Mouse (Mus musculus): ENCODE measurements at regions not wholly inside any gene's neighbourhood (a gene's known extent, or its start where the extent isn't known, plus 50 kb on each side); places are given as distances from the start of the nearest gene placed in this dataset.
"Not testable (repeated sequence)": the region's sequence is repeated elsewhere in the genome, so short reads cannot be mapped to it uniquely, and the experiment has no call there.

DNA sequence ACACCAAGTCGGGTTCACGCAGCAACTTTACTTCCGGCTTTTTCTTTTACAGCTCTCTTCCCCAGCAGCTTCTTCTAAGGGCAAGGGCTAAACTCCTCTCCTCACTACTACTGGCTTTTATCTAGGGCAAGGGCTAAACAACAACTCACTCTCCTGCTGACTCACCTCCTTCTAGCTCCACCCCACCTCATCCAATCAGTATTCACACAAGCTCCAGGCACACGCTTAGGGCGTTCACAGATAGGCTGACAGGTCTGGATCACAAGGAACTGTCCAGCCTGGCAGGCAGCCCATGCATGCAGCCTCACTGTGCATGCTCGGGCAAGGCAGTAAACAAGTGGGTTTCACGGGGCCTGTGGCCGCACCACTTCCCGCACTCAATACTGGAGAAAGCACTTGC lies 116.9 kb downstream of the 1700129C05Rik start:
- not testable (repeated sequence) for H3K27ac ChIP-seq; H3K4me3 ChIP-seq; H3K4me1 ChIP-seq; H3K27me3 ChIP-seq; H3K9me3 ChIP-seq; H3K9ac ChIP-seq; ATAC-seq (ENCODE audit: low FRiP score, low read depth); H3K4me2 ChIP-seq (replicated peaks); H3K36me3 ChIP-seq
- 52% methylated on average over 9 of the region's 9 CpGs for WGBS

DNA sequence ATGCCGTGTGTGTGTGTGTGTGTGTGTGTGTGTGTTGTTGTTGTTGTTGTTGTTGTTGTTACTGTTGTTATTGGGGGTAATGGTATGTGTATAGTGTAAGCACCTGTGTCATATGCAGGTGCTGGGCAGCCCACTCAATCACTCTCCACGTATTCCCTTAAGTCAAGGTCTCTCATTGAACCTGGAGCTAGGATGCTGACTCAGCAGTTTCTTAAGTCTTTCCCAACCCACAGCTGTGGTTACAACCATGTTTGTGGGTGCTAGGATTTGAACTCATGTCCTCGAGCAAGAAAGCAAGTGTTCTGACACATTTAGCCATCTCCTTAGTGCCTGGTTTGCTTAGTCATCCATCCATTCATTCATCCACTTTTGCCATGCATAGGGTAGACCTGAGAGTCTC lies 133.2 kb downstream of the 1700129C05Rik start:
- H3K9me3 ChIP-seq: no peaks in the 10 kb centered on the region
- 78% methylated on average over 3 of the region's 3 CpGs for WGBS

DNA sequence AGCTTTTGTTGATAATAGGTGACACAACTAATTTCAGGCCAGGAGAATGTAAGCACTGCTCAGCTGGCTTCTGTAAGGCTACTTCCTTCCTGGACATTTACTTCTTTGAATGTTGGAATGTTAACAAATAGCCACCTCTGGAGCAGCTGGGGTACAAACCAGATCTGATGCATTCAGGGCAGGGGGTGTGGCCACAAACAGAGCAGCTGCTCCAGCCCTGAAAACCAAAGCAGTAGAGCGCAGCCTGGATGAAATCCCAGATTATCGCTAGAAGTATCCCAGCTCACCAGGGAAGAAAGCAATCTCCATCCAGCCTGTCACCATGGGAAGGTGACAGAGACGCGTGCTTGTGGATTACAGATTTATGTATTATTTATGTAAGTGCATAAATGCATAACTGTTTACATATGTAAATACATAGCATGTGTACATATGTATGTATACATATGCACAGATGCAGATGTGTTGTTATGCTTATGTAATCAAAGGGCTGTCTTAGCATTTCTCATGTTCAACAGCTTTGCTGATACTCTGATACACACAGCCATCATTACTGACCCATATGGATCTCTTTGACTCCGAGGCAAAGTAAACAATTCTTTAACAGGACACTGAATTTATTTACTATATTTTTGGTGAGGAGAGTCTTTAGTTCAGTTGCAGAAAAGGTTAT lies 143.5 kb downstream of the 1700129C05Rik start:
- Histone ChIP-seq H3K9ac (no peak overlapping the region), H3K9me3 (no peaks in the 10 kb centered on the region), H3K27me3 (no peaks in the 10 kb centered on the region), H3K4me2 (replicated peaks) (no peak overlapping the region), H3K27ac (no peak overlapping the region), H3K4me3 (no peak overlapping the region), H3K4me1 (peaks cover 13% of the 10 kb centered on the region), H3K36me3 (no peaks in the 10 kb centered on the region)
- 69% methylated on average over 5 of the region's 5 CpGs for WGBS
- ATAC-seq (ENCODE audit: low FRiP score, low read depth): no peak

More for the DNA sequence above, 133.2 kb downstream of the 1700129C05Rik start:
- H3K27me3 ChIP-seq: no peaks in the 10 kb centered on the region
- H3K9ac ChIP-seq: no peak overlapping the region
- H3K4me2 ChIP-seq (replicated peaks): no peak overlapping the region
- H3K36me3 ChIP-seq: no peaks in the 10 kb centered on the region
- no peak overlapping the region for H3K27ac ChIP-seq
- no peak overlapping the region for H3K4me3 ChIP-seq
- ATAC-seq (ENCODE audit: low FRiP score, low read depth): no peak
- H3K4me1 ChIP-seq: no peaks in the 10 kb centered on the region

DNA sequence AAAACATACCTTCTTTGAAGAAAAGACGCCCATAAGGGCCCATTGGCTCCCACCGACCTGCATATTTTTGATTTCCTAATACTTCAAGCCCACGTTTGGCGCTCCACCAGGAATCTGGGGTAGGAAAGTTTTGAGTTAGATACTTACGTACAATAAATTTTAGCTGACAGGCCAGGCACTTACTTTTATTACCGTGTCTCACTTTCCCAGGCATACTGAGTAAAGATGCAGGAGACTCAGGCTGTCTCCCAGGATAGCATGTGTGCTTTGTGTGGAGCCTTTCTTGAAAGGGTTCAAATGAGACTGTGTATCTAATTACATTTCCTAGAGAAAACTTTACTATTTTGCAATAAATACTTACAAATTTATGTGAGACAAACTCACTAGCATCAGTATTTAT lies 147.7 kb downstream of the 1700129C05Rik start:
- no peaks in the 10 kb centered on the region for H3K36me3 ChIP-seq
- no peak overlapping the region for H3K4me3 ChIP-seq
- no peaks in the 10 kb centered on the region for H3K9me3 ChIP-seq
- peaks cover 15% of the 10 kb centered on the region for H3K4me1 ChIP-seq
- no peak overlapping the region; the same call in 1 of the 2 replicates for H3K27ac ChIP-seq
- ATAC-seq (ENCODE audit: low FRiP score, low read depth): peak; percentile 67; the same call in 1 of the 2 replicates
- no peaks in the 10 kb centered on the region for H3K27me3 ChIP-seq
- H3K4me2 ChIP-seq (replicated peaks): no peak overlapping the region
- H3K9ac ChIP-seq: no peak overlapping the region
- 20% methylated on average over 6 of the region's 6 CpGs for WGBS

DNA sequence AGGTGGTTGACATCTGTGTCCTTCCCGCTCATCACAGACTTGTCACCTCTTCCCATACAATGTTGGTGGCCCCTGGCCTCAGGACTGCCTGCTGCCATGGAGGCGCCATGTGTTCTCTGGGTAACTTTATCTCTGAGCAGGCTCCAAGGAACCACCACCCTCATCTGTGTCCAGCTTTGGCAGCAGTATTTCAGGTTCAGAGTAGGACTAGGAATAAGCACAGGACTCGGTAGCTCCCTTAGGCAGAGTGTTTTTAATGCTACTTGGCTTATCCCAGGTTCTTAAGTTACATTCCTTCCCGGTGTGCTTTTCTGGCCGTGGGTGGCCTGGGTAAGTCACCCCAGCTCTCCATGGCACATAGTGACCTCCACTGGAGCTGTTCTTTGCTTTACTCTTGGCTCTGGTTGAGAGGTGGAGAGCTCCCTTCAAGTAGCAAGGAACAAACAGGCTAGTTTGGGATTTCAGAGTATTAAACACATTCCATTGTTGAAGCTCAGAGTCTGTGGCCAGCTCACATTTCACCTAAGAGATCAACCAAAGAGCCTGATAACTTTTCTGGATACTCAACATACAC lies 153.0 kb downstream of the 1700129C05Rik start:
- H3K27me3 ChIP-seq: no peaks in the 10 kb centered on the region
- no peaks in the 10 kb centered on the region for H3K36me3 ChIP-seq
- H3K4me2 ChIP-seq (replicated peaks): no peak overlapping the region
- H3K9me3 ChIP-seq: no peaks in the 10 kb centered on the region
- H3K27ac ChIP-seq: peak overlapping the region; percentile 52; the same call in 1 of the 2 replicates
- H3K4me1 ChIP-seq: peaks cover 28% of the 10 kb centered on the region
- peak; percentile 53 for ATAC-seq (ENCODE audit: low FRiP score, low read depth)
- WGBS: 50% methylated on average over 5 of the region's 5 CpGs
- no peak overlapping the region for H3K9ac ChIP-seq
- H3K4me3 ChIP-seq: no peak overlapping the region

DNA sequence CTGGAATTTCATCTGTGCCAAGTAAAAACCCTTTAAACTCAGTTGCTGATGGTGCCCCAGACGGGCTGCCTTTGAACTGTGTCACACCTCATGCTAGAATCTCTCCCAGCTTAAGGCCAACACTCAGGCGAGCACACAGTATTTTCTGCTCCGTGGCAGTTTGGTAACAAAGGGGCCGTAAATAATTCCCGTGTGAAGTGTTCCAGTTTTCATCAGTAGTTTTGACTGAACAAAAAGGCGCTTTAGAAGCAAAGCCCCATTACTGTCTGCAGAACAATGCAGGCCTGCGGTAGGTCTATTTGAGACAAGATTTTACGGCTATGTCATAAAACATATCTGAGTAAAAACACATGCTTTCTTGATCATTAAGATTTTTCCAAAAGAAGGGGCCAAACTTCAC lies 155.0 kb downstream of the 1700129C05Rik start:
- peak; percentile 38; the same call in 1 of the 2 replicates for ATAC-seq (ENCODE audit: low FRiP score, low read depth)

DNA sequence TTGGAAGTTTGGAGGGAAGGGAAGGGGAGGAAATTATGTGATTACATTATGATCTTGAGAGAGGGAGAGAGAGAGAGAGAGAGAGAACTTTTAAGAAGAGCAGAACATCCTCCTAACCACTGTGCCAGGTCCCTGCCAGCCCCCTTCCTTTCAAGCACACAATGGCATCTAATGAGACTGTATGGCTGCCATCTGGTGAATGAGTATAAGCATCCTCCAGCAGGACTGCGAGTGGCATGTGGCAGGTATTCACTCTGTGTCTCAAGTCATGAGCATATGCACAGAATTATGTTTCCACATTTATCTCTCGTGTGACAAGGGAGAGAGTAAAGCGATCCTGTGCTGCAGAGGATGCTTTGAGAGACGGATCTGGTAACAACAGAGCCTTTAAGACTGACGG lies 156.9 kb downstream of the 1700129C05Rik start:
- no peak overlapping the region for H3K27ac ChIP-seq
- no peak overlapping the region for H3K9ac ChIP-seq
- H3K27me3 ChIP-seq: no peaks in the 10 kb centered on the region
- no peak overlapping the region for H3K4me2 ChIP-seq (replicated peaks)
- 71% methylated on average over 5 of the region's 5 CpGs for WGBS
- peaks cover 21% of the 10 kb centered on the region for H3K4me1 ChIP-seq
- no peak for ATAC-seq (ENCODE audit: low FRiP score, low read depth)
- no peak overlapping the region for H3K4me3 ChIP-seq
- no peaks in the 10 kb centered on the region for H3K36me3 ChIP-seq
- no peaks in the 10 kb centered on the region for H3K9me3 ChIP-seq

More for the DNA sequence above, 155.0 kb downstream of the 1700129C05Rik start:
- no peaks in the 10 kb centered on the region for H3K36me3 ChIP-seq
- no peaks in the 10 kb centered on the region for H3K27me3 ChIP-seq
- H3K27ac ChIP-seq: peak overlapping the region; percentile 49; the same call in 1 of the 2 replicates
- H3K9me3 ChIP-seq: no peaks in the 10 kb centered on the region
- H3K4me3 ChIP-seq: no peak overlapping the region
- WGBS: 9% methylated on average over 8 of the region's 8 CpGs
- H3K9ac ChIP-seq: no peak overlapping the region
- peaks cover 21% of the 10 kb centered on the region for H3K4me1 ChIP-seq
- no peak overlapping the region for H3K4me2 ChIP-seq (replicated peaks)

DNA sequence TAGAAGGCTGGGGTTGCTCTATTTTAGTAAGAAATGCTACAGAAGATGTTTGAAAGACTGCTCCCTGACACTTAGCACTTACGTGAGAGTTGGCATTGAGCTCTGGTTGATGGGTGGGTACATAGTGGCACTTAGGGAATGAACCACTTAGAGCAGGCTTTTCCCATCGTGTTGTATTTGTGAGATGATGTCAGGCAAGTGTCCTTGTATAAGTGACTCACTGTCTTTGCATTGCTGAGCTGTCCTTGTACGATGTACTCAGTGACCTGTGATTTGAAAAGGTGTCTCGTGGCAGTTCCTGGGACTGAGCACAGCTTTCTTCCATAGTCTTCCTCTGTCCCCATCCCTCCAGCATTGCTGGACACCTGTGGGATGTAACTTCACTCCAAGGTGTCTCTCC lies 165.9 kb downstream of the 1700129C05Rik start:
- no peaks in the 10 kb centered on the region for H3K27me3 ChIP-seq
- no peak for ATAC-seq (ENCODE audit: low FRiP score, low read depth)
- 86% methylated on average over 4 of the region's 4 CpGs for WGBS
- no peak overlapping the region for H3K27ac ChIP-seq
- H3K36me3 ChIP-seq: no peaks in the 10 kb centered on the region
- H3K4me3 ChIP-seq: no peak overlapping the region
- H3K4me2 ChIP-seq (replicated peaks): no peak overlapping the region
- H3K4me1 ChIP-seq: no peaks in the 10 kb centered on the region
- H3K9ac ChIP-seq: no peak overlapping the region
- H3K9me3 ChIP-seq: no peaks in the 10 kb centered on the region

DNA sequence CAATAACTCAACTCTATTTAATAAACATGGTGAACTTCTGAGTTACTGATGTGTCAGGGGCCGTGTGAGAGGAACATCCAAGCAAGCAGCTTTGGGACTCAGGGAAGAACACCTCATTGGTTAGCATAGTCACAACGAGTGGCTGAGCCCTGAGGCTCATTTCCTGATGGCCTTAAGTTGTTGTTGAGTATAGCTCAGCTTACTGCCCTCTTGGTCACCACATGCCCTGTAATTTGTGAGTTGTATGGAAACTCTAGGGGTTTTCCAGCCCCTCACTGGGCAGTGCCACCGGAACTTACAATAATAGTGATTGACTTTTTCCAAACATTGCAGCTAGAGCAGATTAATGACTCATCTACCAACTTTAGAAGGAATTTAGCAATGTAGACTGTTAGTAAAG lies 173.4 kb downstream of the 1700129C05Rik start:
- Histone ChIP-seq H3K27me3 (no peaks in the 10 kb centered on the region), H3K36me3 (no peaks in the 10 kb centered on the region), H3K4me2 (replicated peaks) (no peak overlapping the region), H3K4me3 (no peak overlapping the region), H3K27ac (no peak overlapping the region), H3K4me1 (no peaks in the 10 kb centered on the region), H3K9ac (no peak overlapping the region), H3K9me3 (no peaks in the 10 kb centered on the region)
- WGBS: 47% methylated on average over 3 of the region's 3 CpGs
- no peak for ATAC-seq (ENCODE audit: low FRiP score, low read depth)

DNA sequence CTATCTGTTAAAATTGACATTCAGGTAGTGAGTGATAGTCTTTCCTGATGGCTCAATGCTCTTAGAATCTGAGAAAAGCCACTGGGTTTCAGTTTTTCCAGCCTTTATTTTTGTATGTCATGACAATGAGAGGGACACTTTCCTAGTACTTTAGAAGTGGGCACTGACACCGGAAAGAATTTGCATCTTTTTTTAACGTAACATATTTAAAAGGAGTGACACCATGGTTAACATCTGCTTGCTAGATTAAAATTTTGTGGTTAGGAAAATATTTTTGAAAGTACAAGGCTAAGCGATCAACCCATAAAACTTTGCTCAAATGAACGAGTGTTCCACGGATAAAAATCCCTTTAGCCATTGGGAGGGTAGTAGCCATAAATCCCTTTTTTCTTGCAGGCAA lies 174.7 kb downstream of the 1700129C05Rik start:
- Histone ChIP-seq H3K36me3 (no peaks in the 10 kb centered on the region), H3K4me1 (no peaks in the 10 kb centered on the region), H3K27me3 (no peaks in the 10 kb centered on the region), H3K4me2 (replicated peaks) (no peak overlapping the region), H3K4me3 (no peak overlapping the region), H3K27ac (no peak overlapping the region), H3K9me3 (no peaks in the 10 kb centered on the region), H3K9ac (no peak overlapping the region)
- WGBS: 65% methylated on average over 5 of the region's 5 CpGs
- no peak for ATAC-seq (ENCODE audit: low FRiP score, low read depth)

DNA sequence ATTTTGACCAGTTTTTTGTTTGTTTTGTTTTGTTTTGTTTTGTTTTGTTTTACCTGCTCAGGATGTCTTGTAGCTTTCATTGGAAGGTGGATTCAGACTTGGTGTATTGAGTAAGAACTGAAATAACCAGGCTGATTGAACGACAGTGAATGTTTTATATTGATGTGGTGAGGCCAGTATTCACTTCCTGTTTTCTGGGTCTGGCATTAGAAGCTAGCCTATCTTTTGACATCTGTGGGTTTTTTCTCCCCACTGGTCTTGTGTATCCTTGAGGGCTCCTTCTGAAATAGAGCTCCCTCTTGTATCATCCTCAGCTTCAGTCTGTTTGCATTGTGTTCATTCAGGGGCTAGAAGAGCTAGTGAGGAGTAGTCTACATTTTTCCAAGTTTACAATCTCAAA lies 175.5 kb downstream of the 1700129C05Rik start:
- Histone ChIP-seq H3K4me2 (replicated peaks) (no peak overlapping the region), H3K27ac (no peak overlapping the region), H3K9ac (no peak overlapping the region), H3K4me3 (no peak overlapping the region), H3K4me1 (no peaks in the 10 kb centered on the region), H3K27me3 (no peaks in the 10 kb centered on the region), H3K36me3 (no peaks in the 10 kb centered on the region), H3K9me3 (no peaks in the 10 kb centered on the region)
- 82% methylated on average over 1 of the region's 1 CpGs for WGBS
- no peak for ATAC-seq (ENCODE audit: low FRiP score, low read depth)

DNA sequence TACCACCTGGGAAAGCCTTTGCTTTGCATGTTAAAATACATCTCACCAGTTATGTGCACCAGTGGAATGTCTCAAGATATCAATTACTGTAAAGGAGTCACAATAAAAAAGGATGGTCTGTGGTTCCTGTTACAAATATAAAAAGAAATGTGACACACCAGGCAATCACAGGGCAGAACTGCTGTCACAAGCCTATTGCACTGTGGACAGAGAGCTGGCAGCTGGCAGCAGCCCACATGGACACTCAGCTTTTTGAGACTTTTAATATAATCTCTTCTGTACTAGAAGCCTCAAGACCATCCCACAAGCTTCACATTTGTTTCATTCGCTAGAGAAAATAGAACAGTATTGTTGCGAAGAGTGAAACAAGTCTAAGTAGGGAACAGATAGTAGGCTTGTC lies 197.7 kb downstream of the 1700129C05Rik start:
- 85% methylated on average over 2 of the region's 2 CpGs for WGBS

DNA sequence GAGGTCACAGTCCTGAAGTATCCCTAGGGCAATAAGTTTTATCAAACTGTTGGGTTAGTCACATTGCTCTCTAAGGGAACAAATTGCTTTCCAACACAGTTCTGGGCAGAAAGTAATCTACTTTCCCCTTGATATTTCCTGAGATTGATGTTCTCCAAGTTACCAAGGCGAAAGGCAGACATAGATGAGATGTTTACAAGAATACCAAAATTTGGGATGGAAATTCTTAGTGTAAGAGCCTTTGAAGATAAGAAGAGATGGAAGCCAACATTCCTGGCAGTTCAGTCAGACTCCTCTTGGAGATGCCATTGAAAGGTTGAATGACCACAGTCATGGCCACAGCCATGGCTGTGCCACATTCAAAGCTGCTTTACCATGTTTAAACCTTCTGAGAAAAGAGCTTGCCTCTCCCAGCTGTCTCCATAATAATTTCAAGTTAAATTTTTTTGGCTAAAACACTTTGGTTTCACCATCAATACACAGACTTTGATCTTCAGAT lies 199.4 kb downstream of the 1700129C05Rik start:
- 89% methylated on average over 1 of the region's 1 CpGs for WGBS
- ATAC-seq (ENCODE audit: low FRiP score, low read depth): no peak
- Histone ChIP-seq H3K9ac (no peak overlapping the region), H3K27me3 (no peaks in the 10 kb centered on the region), H3K36me3 (no peaks in the 10 kb centered on the region), H3K27ac (no peak overlapping the region), H3K4me3 (no peak overlapping the region), H3K4me1 (no peaks in the 10 kb centered on the region), H3K9me3 (no peaks in the 10 kb centered on the region), H3K4me2 (replicated peaks) (no peak overlapping the region)

More for the DNA sequence above, 197.7 kb downstream of the 1700129C05Rik start:
- Histone ChIP-seq H3K4me1 (no peaks in the 10 kb centered on the region), H3K9me3 (no peaks in the 10 kb centered on the region), H3K27me3 (no peaks in the 10 kb centered on the region), H3K27ac (no peak overlapping the region), H3K36me3 (no peaks in the 10 kb centered on the region), H3K4me2 (replicated peaks) (no peak overlapping the region), H3K9ac (no peak overlapping the region), H3K4me3 (no peak overlapping the region)
- ATAC-seq (ENCODE audit: low FRiP score, low read depth): no peak

Data from limb, embryonic 13.5 days (tissue).